Mouse (Mus musculus) left cerebral cortex, adult 9 months (tissue): ENCODE results near the gene Itgb1bp1.

Experiments
- DNase-seq, 2 experiments: peaks; one replicate each; pipeline ENCODE4 v3.0.0; 2022; ENCODE audit warnings: low spot score in 2 of 2

The Itgb1bp1 gene

DNA sequence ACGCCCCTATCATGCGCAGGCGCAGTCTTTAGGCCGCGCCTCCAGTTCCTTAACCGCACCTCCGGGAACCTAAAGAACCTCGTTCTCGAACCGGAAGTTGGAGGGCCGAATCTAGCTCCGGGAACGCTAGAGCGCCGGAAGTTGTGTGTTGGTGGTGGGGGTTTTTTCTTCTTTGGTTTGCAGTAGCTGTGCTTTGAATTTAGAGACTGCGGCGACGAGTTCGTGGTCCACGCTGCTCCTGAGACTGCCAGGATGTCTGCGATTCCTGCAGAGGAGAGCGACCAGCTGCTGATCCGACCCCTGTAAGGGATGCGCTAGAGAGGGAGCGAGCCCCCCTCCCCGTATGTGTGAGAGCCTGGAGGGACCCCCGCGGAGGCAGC, at the start of gene Itgb1bp1:
Gene Itgb1bp1 (minus strand): TSS at position 42 of the 380 bp plus-strand sequence.
- peak; percentile 93 to 99 for DNase-seq

DNA sequence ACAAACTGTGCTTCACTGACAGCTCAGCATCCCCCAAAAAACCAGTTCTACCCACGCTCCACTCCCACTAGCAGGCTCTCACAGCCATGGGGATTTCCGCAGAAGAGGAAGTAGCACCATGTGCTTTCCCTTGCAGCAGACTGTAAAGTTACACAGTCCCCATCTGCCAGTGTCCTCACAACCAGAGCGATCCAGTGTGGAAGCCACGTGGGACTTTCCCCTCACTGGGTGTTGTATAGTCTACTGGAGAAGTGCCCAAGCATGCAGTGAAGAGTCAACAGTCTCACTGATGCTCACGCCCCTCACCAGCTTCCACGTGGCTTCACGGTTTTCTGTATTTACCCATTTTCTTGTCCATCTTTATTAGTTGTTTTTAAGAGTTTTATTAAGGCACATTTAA, 49.8 kb upstream of the Itgb1bp1 start:
- DNase-seq = peak; percentile 28 to 55

DNA sequence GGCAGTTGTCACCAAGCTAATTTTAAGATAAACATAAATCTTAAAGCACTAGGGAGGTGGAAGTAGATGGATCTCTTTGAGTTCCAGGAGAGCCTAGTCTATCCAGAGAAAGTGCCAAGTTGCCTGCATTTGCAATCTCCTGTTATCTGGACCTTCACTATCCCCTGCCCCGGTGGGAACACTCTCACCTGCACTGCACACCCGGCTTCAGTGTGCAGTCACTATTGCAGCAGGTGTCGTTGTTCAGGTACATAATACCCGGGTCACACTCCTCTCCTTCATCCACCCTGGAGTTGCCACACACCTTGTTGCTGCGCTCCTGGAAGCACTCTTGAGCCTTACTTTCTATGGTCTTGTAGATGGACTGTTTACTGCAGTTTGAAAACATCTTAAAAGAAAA, 47.7 kb upstream of the Itgb1bp1 start:
- DNase-seq = no peak

DNA sequence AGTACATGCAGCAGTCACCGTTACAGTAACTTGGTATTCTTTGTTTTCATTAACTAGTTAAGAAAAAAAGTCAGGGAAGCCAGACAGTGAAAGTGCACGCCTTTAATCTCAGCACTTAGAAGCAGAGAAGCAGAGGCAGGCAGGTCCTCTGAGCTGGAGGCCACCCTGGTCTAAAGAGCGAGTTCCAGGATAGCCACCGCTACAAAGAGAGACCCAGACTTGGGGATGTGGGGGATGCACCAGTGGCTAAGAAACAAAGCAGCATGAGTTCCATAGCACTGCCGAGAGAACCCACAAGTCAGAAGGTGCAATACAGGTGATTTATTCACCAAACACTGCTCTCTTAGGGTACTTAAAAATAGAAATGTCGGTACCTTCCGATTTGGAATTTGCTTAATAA, 46.9 kb upstream of the Itgb1bp1 start:
- DNase-seq = no peak

DNA sequence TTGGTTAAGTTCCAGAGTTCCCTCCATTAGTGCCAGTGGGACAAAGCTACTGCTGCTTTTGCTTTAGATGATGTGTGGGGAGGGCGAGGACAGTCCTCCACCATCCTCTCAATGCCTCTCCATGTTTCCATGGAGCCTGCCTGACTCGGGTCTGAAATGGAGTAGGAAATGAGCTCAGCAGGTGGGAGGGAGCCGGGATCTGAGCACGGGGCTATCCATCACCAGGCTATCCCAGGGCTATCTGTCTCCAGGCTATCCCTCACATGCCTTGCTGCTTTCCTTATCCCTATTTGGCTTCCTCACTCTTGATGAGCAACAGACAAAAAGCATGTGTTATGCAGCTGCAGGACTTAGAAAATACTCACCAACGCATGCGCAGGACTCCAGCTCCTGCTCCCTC, 45.6 kb upstream of the Itgb1bp1 start:
- no peak for DNase-seq

DNA sequence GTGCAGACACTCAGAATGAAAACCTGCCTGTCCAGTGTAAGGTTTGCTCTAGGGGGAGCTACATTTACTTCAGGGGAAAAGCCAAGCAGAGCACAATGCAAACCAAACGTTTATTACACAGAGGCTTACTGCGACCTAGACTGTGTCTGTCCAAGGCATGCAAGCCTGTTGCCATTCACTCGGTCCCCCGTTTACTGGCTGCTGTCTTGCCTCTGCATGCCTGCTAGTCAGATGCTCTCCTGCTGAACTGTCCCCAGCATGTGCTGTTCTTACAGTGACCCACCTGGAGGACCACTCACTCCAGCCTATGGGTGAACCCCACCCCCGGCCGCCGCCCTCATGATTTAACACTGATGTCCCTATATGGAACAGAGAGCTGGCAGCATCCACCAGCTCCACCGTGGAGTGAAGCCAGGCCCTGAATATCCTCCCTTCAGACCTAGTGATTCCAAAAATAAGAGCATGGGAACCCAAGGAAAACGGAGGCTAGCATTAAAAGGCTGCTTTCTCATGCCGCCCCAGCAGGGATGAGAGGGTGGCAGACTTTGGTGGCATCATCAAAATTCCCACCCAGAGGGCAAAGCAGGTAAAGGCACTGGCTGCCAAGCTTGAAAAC, 45.0 kb upstream of the Itgb1bp1 start:
- DNase-seq = peak in 1 of 2 experiments; percentile 55

DNA sequence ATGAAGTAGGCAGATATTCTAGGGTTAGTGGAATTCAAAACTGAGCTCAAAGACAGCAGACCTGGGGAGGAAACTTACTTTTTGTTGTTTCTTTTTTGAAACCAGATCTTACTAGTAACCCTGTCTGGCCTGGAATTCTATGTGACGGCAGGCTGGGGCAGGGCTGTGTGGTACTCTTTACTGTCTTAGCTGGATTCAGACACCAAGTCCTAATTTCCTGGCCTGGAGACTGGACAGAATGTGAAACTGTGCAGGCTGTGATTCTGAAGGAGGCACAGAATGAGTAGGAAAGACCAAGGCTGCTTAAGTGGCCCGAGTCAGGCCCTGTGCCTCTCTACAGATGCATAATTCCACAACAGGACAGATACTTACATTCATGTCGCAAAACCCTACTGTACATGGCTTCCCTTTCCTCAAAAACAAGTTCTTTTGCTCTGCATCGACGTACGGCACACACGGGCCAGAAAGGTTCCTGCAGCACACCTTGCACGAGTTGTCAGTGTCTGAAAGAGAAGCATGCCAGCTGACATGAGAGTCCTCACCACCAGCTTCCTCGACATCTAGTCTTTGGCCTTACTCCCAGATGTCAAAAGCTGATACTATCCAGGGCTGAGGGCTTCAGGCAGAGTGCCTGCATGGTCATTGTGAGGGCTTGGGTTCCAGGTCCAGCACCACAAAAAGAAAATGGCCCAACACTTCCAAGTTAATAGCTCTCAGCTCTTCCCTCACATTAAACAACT, 43.7 kb upstream of the Itgb1bp1 start:
- DNase-seq = no peak

DNA sequence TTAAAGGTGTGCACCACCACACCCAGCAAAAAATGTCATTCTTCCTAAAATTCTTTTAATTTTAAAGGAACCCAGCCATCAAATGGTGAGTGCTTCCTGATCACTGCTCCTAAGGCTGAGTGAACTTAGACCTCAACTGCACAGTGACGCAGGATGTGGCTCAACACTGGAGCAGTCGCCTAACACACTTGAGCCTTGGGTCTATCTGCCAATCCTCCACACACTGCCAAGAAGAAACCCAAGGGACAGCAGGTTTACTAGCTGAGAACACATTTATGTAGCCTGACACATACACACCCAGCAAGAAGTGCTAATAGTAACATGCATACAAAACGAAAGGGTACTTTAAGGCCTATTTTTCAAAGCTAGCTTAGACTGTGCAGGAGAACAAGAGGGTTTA, 40.2 kb upstream of the Itgb1bp1 start:
- no peak for DNase-seq

DNA sequence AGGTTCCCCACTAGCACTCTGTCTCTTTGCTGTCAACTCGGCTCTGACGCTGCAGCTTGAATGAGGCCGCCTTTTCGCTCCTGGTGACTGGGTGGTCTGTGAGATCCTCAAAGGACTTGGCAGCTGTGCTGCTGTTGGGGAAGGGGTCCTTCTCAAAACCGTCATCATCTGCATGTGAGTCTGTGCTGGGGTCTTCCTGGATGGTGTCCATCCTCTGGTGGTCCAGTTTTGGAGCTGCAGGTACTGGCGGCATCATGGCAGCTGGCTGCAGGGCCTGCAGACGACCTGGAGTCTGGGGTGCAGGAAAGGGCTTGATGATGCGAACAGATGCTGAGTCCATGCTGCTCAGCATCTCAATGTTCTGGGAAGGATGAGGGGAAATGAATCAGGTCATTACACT, 39.2 kb upstream of the Itgb1bp1 start:
- DNase-seq = no peak

DNA sequence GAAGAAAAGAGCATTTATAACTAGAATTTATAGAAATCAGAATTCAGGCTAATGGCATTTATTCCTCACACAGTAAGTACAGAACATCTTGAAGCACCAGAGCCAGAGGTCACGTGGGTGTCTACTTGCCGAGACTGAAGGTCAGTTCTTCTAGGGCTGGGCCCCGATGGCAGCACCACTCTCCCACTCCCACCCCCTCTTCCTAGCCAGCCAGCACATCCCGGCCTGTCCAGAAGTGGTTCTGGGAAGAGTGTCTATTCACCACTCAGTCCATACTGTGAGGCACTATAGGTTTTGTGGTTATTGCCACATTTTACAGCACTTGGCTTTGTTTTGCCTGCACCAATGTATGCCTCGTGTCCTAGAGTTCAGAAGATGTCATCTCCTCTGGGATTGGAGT, 38.0 kb upstream of the Itgb1bp1 start:
- DNase-seq = no peak

DNA sequence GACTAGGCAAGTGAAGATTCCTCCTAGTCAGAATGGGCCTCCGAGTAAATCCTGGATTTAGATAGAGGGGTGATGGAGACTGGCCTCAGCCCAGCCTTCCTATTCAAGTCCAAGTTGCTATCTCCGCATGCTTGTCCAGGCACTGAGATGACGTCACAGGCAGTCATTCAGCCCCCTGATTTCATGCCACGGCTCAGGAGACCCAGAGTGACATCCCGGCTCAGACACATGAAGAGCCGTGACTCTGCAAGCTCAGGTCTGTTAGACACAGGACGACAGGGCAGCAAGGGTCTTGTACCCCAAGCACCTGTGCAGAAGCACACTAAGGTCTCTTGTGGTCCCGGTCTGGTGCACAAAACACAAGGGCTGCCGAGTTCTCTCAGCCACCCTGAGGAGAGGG, 36.8 kb upstream of the Itgb1bp1 start:
- no peak for DNase-seq

DNA sequence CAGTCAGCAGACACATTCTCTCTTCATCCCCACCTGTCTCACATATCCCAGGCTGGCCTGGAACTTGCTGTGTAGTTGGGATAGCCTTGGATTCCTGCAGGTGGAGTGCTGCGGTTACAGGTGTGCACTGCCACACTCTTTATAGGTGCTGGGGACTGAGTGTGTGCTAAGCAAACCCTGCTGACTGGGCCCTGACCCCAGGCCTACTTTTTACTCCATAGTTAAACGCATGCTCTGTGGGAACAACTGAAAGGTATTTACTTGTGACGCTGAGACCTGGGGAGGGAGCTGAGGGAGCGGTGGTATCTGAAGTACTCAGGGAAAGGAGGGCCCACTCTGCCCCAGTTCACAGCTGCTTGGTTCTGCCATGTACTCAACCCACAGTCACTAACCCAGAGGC, 36.2 kb upstream of the Itgb1bp1 start:
- DNase-seq = no peak

DNA sequence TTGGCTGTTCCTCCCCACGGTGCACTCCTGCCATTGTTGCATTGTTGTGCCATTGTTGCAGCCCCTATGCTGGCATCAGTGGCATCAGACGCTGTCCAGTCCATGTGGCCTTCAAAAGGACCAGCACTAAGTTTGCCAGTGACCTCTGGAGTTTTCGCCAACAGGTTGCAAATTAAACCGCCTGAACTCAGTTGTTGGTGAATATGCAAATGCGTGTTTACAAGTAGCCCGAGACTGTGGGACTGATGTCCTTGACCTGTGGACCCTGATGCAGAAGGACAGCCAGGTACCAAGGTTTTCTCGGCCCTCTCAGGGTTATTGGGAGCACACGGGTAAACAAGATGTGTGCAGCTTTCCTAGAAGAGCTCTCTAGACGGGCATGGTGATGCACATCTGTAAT, 35.1 kb upstream of the Itgb1bp1 start:
- no peak for DNase-seq

DNA sequence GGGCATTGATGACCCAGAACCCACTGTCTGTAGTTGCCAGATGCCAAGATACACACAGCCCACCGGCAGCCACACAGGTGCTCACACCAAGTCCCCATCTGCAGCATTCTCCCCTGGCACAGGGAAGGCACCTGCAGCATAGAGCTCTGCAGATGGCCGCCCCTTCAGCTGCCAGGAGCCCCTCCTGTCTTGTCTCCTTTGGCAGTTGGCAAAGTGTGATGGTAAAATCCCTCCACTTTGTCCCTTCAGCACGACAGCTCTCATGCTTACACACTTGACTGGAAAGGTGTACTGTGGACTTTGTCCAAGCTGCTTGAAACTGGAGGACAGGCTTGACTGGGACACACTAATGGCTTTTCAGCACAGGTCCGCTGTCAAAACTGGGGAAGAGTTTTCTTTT, 34.2 kb upstream of the Itgb1bp1 start:
- no peak for DNase-seq

DNA sequence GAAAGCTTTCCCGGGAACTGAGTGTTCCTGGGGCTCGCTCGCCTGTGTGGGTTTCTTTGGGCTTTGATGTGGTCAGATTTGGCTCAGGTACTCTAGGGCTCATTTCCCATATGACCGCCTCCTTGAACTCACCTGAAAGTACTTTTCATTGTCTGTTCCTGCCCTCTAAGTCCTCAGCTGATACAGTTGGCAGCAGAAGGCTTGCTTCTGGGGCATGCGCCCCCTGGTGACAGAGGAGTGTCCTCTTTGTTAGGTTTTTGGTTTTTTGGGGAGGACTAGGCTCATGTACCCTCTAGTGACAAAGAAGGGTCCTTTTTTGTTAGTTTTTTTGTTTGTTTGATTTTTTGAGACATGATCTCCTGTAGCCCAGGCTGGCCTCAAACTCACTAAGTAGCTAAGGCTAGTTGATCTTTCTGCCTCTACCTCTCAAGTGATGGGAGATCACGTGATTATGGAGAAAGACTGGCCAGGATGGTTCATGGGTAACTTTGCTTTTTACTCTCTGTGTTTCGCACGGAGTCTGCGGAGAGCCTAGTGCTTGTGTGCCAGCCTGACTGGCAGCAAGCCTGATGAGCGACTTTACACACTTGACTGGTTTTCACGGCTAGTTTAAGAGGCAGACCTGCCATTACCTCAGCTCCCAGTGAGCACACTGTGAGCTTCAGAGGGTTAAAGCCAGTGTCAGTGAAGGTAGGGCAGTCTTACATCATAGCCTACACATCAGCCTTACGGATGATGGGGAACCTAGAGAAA, 32.2 kb upstream of the Itgb1bp1 start:
- DNase-seq = peak in 1 of 2 experiments; percentile 67

DNA sequence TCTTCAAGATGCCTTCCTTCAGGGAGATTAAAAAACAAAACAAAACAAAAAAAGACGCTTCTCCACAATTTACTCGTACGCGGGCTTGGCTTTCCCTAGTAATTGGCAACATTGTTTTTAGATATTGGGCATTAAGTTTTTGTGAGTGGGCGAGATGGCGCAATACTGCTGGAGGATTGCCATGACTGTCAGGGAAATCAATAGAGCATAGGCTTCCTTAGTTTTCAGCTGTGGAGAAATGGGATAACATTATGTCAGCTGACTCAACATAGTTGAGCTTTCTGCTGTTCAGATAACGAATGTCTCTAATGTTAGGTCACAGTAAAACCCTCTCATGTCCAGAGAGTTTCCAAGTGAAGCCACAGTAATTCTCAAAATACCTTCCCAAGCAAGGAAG, 30.8 kb upstream of the Itgb1bp1 start:
- no peak for DNase-seq

DNA sequence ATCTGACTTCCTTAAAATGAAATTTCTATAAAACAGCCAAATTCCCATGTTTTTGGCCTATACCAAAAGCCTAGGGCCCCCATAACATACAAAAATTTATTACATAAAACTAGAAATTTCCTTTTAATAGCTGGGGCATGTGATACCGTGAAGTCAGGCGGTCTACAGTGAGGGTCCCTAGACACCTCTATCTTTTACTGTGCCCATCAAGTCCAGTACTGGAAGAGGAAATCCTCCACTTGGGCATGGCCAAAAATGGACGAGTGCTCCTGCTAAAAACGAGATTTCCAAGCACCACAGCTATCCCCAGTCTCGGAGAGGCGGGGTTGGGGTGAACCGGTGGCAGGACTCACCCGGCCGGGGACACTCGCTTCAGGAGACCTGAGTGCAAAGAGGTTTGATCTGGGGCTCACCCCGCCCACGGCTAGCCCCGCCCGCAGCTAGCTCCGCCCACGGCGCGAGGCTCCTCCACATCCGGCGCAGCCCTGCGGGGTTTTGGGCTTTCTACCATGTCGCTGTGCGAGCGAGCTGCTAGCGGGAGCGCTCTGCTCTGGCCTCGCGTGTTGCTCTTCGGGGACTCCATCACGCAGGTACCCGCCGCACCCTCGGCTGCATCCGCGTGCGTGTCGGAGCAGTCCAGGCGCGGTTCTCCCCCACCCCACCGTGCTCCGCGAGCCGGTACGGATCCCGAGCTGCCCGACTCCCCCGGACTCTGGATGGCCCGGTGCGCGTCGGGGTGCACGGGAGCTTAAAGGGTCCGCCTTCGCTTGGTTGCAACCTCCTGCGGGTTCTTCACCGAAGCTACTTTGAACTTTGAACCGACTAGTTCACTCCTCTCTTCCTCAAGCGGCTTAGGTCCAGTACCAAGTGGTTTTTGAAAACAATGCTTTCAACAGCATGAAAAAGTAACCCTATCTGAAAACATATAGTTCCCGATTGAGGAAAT, 30.1 kb upstream of the Itgb1bp1 start, which contains the start of gene Iah1:
Gene Iah1 (plus strand): TSS at position 467 of the 946 bp plus-strand sequence.
- peak; percentile 40 to 68 for DNase-seq

DNA sequence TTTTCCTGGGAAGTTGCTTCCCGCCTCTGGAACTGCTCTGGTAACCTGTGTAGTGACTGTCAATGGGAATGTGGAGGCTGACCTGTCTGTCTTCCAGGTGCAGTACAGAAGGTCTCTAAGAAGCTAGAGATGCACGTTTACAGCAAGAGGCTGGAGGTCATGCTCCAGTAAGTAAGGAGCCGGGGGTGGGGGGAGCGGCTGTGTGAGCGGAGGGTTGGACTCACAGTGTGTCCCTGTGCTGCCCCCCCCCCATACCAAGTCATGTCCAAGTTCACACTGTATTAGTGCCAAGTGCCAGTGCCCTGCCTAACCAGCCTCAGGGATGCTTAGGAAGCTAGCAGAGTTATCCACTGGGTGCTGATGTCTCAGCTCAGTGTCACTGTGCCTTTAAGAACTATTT, 26.1 kb upstream of the Itgb1bp1 start:
- DNase-seq = no peak

DNA sequence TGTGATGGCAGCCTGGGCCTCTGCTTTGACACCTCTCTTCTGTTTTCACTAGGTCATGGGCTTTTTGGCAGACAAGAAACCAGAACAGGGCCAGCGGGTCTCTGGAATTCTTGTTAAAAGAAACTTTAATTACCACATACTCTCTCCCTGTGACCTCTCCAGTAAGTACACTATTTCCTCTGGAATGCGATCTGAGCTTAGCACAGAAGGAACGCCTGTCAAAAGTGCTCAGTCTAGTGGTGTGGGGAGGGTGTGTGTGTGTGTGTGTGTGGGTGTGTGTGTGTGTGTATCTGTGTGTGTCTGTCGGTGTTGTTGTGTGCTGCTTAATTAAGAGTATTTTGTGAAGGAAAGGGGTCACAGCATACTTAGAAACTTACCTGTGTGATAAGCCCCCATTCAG, 20.6 kb upstream of the Itgb1bp1 start:
- DNase-seq = no peak

DNA sequence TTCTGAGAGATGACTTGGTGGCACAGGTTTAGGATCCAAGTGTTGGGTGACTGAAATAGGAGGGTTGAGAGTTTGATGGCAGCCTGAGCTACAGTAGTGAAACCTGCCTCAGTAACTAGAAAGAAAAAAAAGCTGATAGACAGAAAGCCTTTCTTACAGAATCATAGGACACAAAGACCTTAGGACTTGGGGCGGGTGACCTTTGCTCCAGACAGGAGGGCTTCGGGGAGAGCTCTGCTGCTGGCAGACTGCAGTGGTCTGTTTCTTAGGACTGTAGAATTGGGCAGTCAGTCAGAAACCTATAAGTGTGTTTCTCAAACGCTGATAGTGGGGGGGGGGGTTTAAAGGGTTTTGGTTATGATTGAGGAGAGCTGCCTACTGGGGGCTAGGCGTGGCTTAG, 19.7 kb upstream of the Itgb1bp1 start:
- no peak for DNase-seq

DNA sequence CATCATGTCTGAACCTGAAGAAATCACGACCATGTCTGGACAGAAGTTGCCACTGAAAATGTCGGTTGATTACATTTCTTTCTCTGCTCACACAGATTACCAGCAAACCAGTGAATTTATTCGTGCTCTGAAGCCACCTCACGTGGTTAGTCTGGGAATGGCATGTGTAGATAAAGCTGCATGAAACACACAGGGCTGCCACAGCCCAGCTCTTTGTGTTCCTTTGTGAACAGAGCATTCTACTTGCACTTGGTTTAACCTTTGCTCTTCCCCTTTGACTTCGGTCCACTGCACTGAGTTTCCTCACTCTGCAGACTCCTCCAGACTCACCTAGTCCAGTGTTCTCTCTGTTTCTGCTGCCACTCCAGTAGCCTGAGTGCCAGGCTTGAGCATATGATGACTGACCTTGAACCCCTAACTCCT, 16.3 kb upstream of the Itgb1bp1 start:
- no peak for DNase-seq

DNA sequence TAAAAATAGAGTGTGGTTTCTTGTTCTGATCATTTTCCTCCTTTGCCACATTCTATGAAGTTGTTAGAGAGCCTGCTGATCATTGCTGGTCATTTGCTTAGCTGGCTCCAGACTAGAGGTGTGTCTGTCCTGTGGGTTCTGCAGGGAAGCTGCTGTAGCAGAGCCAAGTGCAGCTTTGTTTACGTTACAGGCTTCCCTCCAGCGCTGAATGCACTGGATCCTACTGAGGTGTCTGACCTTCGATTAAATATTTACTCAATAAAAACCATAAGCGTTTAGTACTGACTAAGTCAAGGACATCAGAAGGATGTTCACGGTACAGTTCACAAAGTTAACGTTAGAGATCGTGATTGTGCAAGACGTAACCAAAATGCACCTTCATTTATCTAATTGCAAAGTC, 15.8 kb upstream of the Itgb1bp1 start:
- DNase-seq = no peak
